Mouse (Mus musculus): ENCODE data around the gene Olfm2. TPM values are rescaled to one million over a fixed set of nuclear protein-coding genes. Genes with fewer than 3 reads are reported as not detected.

Olfm2 gene
- total and polyA plus RNA-seq, 2 experiments from 2014 or later = 0.20 to 3.1 TPM

GRCm38 (mm10) chr9:20685081-20685861 lies 60.9 kb downstream of the Olfm2 start:
- DNase-seq (ENCODE audit: low spot score) (no peak), ATAC-seq (ENCODE audit: insufficient read depth, low read depth) (no peak)
- no peak for TF ChIP-seq EP300 (IDR thresholded peaks at IDR 0.05; ENCODE audit: low read depth)
- no peak for TF ChIP-seq CTCF (IDR thresholded peaks at IDR 0.05; ENCODE audit: low read depth)
- H3K36me3 ChIP-seq (replicated peaks; ENCODE audit: control insufficient read depth, insufficient read depth, low read length) = no peaks in the 10 kb centered on the region
- no peak overlapping the region for H3K27ac ChIP-seq (ENCODE audit: low read depth)
- WGBS = 50% methylated on average over 17 of the region's 17 CpGs
- H3K4me3 ChIP-seq (ENCODE audit: low read depth, low read length) = no peak overlapping the region
- no peak overlapping the region for H3K4me2 ChIP-seq (ENCODE audit: low read depth, low read length)
- H3K4me1 ChIP-seq (ENCODE audit: control insufficient read depth, insufficient read depth) = no peaks in the 10 kb centered on the region
- H3K9me3 ChIP-seq (replicated peaks; ENCODE audit: control insufficient read depth, low read length) = no peaks in the 10 kb centered on the region
- no peaks in the 10 kb centered on the region for H3K27me3 ChIP-seq (ENCODE audit: control insufficient read depth, insufficient read depth, low read length)
- no peak overlapping the region for H3K9ac ChIP-seq (replicated peaks; ENCODE audit: low read depth, low read length)

DNA sequence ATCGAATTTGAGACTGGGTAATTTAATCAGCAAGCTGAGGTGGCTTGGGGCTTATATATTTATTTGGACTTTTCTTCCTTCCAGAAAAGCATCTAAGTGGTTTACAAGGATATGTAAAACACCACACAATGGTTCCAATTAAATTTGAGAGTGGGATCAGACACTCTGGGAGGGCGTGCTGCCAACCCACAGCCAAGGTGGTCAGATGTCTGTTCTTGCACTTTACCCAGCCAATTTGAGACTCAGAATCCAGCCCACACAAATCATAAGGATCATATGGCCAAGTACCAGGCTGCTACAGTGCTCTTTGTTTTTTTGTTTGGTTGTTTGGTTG lies 63.8 kb downstream of the Olfm2 start:
- no peak overlapping the region for H3K4me2 ChIP-seq (ENCODE audit: low read depth, low read length)
- no peak overlapping the region for H3K9ac ChIP-seq (replicated peaks; ENCODE audit: low read depth, low read length)
- no peaks in the 10 kb centered on the region for H3K36me3 ChIP-seq (replicated peaks; ENCODE audit: control insufficient read depth, insufficient read depth, low read length)
- ATAC-seq (ENCODE audit: insufficient read depth, low read depth) (no peak), DNase-seq (ENCODE audit: low spot score) (no peak)
- H3K9me3 ChIP-seq (replicated peaks; ENCODE audit: control insufficient read depth, low read length) = no peaks in the 10 kb centered on the region
- 69% methylated on average over 2 of the region's 2 CpGs for WGBS
- no peaks in the 10 kb centered on the region for H3K27me3 ChIP-seq (ENCODE audit: control insufficient read depth, insufficient read depth, low read length)
- TF ChIP-seq CTCF (IDR thresholded peaks at IDR 0.05; ENCODE audit: low read depth) (no peak), EP300 (IDR thresholded peaks at IDR 0.05; ENCODE audit: low read depth) (no peak)
- H3K27ac ChIP-seq (ENCODE audit: low read depth) = no peak overlapping the region
- H3K4me3 ChIP-seq (ENCODE audit: low read depth, low read length) = no peak overlapping the region
- H3K4me1 ChIP-seq (ENCODE audit: control insufficient read depth, insufficient read depth) = no peaks in the 10 kb centered on the region

DNA sequence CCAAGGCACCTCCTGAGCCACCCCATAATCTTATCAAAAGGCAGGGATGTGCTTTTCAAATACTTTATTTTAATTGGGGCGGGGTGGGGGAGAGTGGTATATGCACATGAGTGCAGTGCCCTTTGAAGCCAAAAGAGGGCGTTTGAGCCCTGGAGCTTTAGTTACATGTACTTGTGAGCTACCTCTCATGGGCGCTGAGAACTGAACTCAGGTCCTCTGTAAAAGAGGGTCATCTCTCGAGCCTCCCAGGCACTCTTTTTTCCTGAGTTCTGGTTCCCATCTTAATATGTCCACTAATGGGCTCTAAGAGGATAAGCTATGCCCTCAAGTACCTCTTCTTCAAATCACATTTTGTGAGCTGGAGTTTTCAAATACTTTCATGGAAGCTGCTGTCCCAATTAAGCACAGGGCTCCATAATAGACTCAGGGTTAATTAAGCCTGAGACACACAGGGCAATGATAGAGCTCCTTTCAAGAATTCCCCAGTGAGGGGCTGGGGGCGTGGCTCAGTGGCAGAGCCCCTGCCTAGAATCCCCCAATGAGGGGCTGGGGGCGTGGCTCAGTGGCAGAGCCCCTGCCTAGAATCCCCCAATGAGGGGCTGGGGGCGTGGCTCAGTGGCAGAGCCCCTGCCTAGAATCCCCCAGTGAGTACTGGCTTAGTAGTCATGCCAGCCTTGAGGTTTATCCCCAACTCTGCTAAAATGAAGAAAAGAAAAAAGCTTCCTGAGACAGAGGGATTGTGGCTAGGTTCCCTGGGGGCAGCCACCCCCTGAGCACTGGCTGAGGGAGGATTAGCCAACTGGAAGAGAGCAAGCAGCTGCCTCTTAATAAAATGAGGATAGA lies 64.4 kb downstream of the Olfm2 start:
- Histone ChIP-seq H3K4me2 (ENCODE audit: low read depth, low read length) (no peak overlapping the region), H3K9ac (replicated peaks; ENCODE audit: low read depth, low read length) (no peak overlapping the region), H3K27ac (ENCODE audit: low read depth) (no peak overlapping the region), H3K4me1 (ENCODE audit: control insufficient read depth, insufficient read depth) (no peaks in the 10 kb centered on the region), H3K4me3 (ENCODE audit: low read depth, low read length) (no peak overlapping the region), H3K27me3 (ENCODE audit: control insufficient read depth, insufficient read depth, low read length) (no peaks in the 10 kb centered on the region), H3K9me3 (replicated peaks; ENCODE audit: control insufficient read depth, low read length) (no peaks in the 10 kb centered on the region), H3K36me3 (replicated peaks; ENCODE audit: control insufficient read depth, insufficient read depth, low read length) (no peaks in the 10 kb centered on the region)
- WGBS = 44% methylated on average over 6 of the region's 7 CpGs
- no peak for ATAC-seq (ENCODE audit: insufficient read depth, low read depth)
- no peak for TF ChIP-seq EP300 (IDR thresholded peaks at IDR 0.05; ENCODE audit: low read depth)
- no peak for TF ChIP-seq CTCF (IDR thresholded peaks at IDR 0.05; ENCODE audit: low read depth)
- no peak for DNase-seq (ENCODE audit: low spot score)

GRCm38 (mm10) chr9:20680378-20680958 lies 65.7 kb downstream of the Olfm2 start:
- no peak overlapping the region for H3K4me2 ChIP-seq (ENCODE audit: low read depth, low read length)
- WGBS = 79% methylated on average over 9 of the region's 9 CpGs
- no peak overlapping the region for H3K27ac ChIP-seq (ENCODE audit: low read depth)
- ATAC-seq (ENCODE audit: insufficient read depth, low read depth) = no peak
- H3K4me3 ChIP-seq (ENCODE audit: low read depth, low read length) = no peak overlapping the region
- no peaks in the 10 kb centered on the region for H3K36me3 ChIP-seq (replicated peaks; ENCODE audit: control insufficient read depth, insufficient read depth, low read length)
- TF ChIP-seq CTCF (IDR thresholded peaks at IDR 0.05; ENCODE audit: low read depth) = no peak
- no peak for TF ChIP-seq EP300 (IDR thresholded peaks at IDR 0.05; ENCODE audit: low read depth)
- H3K4me1 ChIP-seq (ENCODE audit: control insufficient read depth, insufficient read depth) = no peaks in the 10 kb centered on the region
- no peak overlapping the region for H3K9ac ChIP-seq (replicated peaks; ENCODE audit: low read depth, low read length)
- no peak for DNase-seq (ENCODE audit: low spot score)
- H3K27me3 ChIP-seq (ENCODE audit: control insufficient read depth, insufficient read depth, low read length) = no peaks in the 10 kb centered on the region
- no peaks in the 10 kb centered on the region for H3K9me3 ChIP-seq (replicated peaks; ENCODE audit: control insufficient read depth, low read length)

DNA sequence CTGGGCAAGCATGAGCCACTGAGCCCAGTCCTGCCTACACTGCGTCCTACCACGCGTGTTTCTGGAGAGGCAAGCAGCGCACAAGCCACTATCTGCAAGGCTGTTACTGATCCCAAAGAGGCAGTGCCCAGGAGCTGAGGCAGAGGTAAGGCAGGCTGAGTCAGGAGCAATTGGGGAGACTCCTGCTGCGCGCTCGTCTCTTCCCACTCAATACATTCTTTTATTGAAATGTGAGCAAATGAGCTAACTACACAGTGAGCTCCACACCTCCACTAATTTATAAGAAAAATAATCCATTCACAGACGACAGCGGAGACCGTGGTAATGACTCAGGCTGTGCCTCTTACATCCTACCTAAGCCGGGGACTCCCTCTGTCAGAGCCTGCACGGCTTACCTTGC lies 68.3 kb downstream of the Olfm2 start:
- Histone ChIP-seq H3K4me1 (ENCODE audit: control insufficient read depth, insufficient read depth) (no peaks in the 10 kb centered on the region), H3K9me3 (replicated peaks; ENCODE audit: control insufficient read depth, low read length) (no peaks in the 10 kb centered on the region), H3K27me3 (ENCODE audit: control insufficient read depth, insufficient read depth, low read length) (no peaks in the 10 kb centered on the region), H3K4me2 (ENCODE audit: low read depth, low read length) (no peak overlapping the region), H3K36me3 (replicated peaks; ENCODE audit: control insufficient read depth, insufficient read depth, low read length) (no peaks in the 10 kb centered on the region), H3K4me3 (ENCODE audit: low read depth, low read length) (no peak overlapping the region), H3K9ac (replicated peaks; ENCODE audit: low read depth, low read length) (no peak overlapping the region), H3K27ac (ENCODE audit: low read depth) (no peak overlapping the region)
- DNase-seq (ENCODE audit: low spot score) (no peak), ATAC-seq (ENCODE audit: insufficient read depth, low read depth) (no peak)
- WGBS = 86% methylated on average over 12 of the region's 12 CpGs
- no peak for TF ChIP-seq EP300 (IDR thresholded peaks at IDR 0.05; ENCODE audit: low read depth)
- no peak for TF ChIP-seq CTCF (IDR thresholded peaks at IDR 0.05; ENCODE audit: low read depth)
